In genomic region chr12:73692321-73692720, GRCm38 (mm10) we compare ENCODE assay signal across 11 mouse cellular contexts.
DNase-seq lines count a peak whose midpoint lies in the region; ATAC-seq and TF ChIP-seq lines count a peak whose summit lies in the region.
"Had no signal": no experiment of that assay in that cellular context is flagged by ENCODE, and none has a peak within 500 bp of the region (broad histone marks: within the 10 kb centered on the region; RNA-seq: fewer than 3 reads in every experiment).

No protein-coding gene starts in this region.

- no peak overlapping the region for H3K4me2 ChIP-seq in forebrain, embryonic 16.5 days (ENCODE audit: low read length)
- H3K4me2 ChIP-seq in forebrain, embryonic 11.5 days (ENCODE audit: low read depth, low read length, severe bottlenecking): no peak overlapping the region
- H3K4me2 ChIP-seq in liver, postnatal 0 days (ENCODE audit: low read depth, low read length): no peak overlapping the region
- H3K4me2 ChIP-seq: lung, embryonic 15.5 days had no signal

- no peak overlapping the region for H3K9ac ChIP-seq in forebrain, embryonic 16.5 days (replicated peaks; ENCODE audit: low read depth, low read length)
- no peak overlapping the region for H3K9ac ChIP-seq in forebrain, embryonic 11.5 days (ENCODE audit: low read length)
- no peak overlapping the region for H3K9ac ChIP-seq in liver, postnatal 0 days (replicated peaks)
- H3K9ac ChIP-seq: lung, embryonic 15.5 days had no signal

- ATAC-seq in forebrain, embryonic 16.5 days: peak; percentile 67
- no peak for ATAC-seq in forebrain, embryonic 11.5 days (replicated peaks; ENCODE audit: low FRiP score)
- no peak for ATAC-seq in liver, postnatal 0 days

- no peaks in the 10 kb centered on the region for H3K4me1 ChIP-seq in forebrain, embryonic 16.5 days (replicated peaks; ENCODE audit: control insufficient read depth, insufficient read depth, low read length)
- H3K4me1 ChIP-seq in forebrain, embryonic 11.5 days (replicated peaks; ENCODE audit: control insufficient read depth, insufficient read depth, low read length): no peaks in the 10 kb centered on the region
- peaks cover 5% of the 10 kb centered on the region for H3K4me1 ChIP-seq in liver, postnatal 0 days (ENCODE audit: insufficient read depth)

- intact Hi-C loops in left cerebral cortex, postnatal 25 days (cut with DNase I): loop anchor here (5.0 kb wide), 1 partner anchor 110 kb away; the partner anchor contains the start of gene Prkch

- TF ChIP-seq EP300 in liver, postnatal 0 days (IDR thresholded peaks at IDR 0.05; ENCODE audit: low read depth): no peak

- H3K4me3 ChIP-seq in forebrain, embryonic 16.5 days (replicated peaks; ENCODE audit: low read length): no peak overlapping the region
- no peak overlapping the region for H3K4me3 ChIP-seq in forebrain, embryonic 11.5 days (ENCODE audit: low read depth, low read length)
- no peak overlapping the region for H3K4me3 ChIP-seq in liver, postnatal 0 days (ENCODE audit: low read depth, low read length)
- H3K4me3 ChIP-seq: limb, embryonic 10.5 days; lung, embryonic 15.5 days had no signal

- 16% methylated on average over 4 of the region's 4 CpGs for WGBS in forebrain, embryonic 16.5 days
- WGBS in forebrain, embryonic 11.5 days: 24% methylated on average over 4 of the region's 4 CpGs
- 26% methylated on average over 4 of the region's 4 CpGs for WGBS in liver, postnatal 0 days (ENCODE audit: insufficient replicate concordance)

- H3K27ac ChIP-seq in forebrain, embryonic 16.5 days (ENCODE audit: low read length): no peak overlapping the region
- no peak overlapping the region for H3K27ac ChIP-seq in forebrain, embryonic 11.5 days (ENCODE audit: low read depth, low read length)
- no peak overlapping the region for H3K27ac ChIP-seq in liver, postnatal 0 days (ENCODE audit: low read depth)
- H3K27ac ChIP-seq: limb, embryonic 10.5 days; lung, embryonic 15.5 days had no signal

- H3K9me3 ChIP-seq in forebrain, embryonic 16.5 days (ENCODE audit: control insufficient read depth, low read length): no peaks in the 10 kb centered on the region
- H3K9me3 ChIP-seq in forebrain, embryonic 11.5 days (ENCODE audit: control insufficient read depth, low read length): no peaks in the 10 kb centered on the region
- no peaks in the 10 kb centered on the region for H3K9me3 ChIP-seq in liver, postnatal 0 days (ENCODE audit: low read length)
- H3K9me3 ChIP-seq: limb, embryonic 10.5 days; lung, embryonic 15.5 days had no signal

- no peaks in the 10 kb centered on the region for H3K36me3 ChIP-seq in forebrain, embryonic 16.5 days (ENCODE audit: control insufficient read depth, insufficient read depth)
- no peaks in the 10 kb centered on the region for H3K36me3 ChIP-seq in forebrain, embryonic 11.5 days (ENCODE audit: control insufficient read depth, insufficient read depth, low read length)
- H3K36me3 ChIP-seq in liver, postnatal 0 days (replicated peaks; ENCODE audit: insufficient read depth, low read length): no peaks in the 10 kb centered on the region
- H3K36me3 ChIP-seq: limb, embryonic 10.5 days; lung, embryonic 15.5 days had no signal

- peak; percentile 30 for TF ChIP-seq CTCF in liver, postnatal 0 days (IDR thresholded peaks at IDR 0.05; ENCODE audit: low read depth)

- DNase-seq in forebrain, embryonic 11.5 days (ENCODE audit: low spot score): no peak
- DNase-seq in liver, postnatal 0 days: no peak
- DNase-seq in liver: no peak
- DNase-seq in A20 (ENCODE audit: low read depth, low spot score): peak; percentile 31
- DNase-seq in left cerebral cortex, postnatal 25 days (ENCODE audit: low spot score in 2 of 2): peak; percentile 23 to 39
- DNase-seq in embryo, embryonic 9.5 days (ENCODE audit: extremely low spot score): no peak
- no peak for DNase-seq in embryo, embryonic 10 days (ENCODE audit: low spot score)
- DNase-seq: kidney, postnatal 10 days had no signal

- no peaks in the 10 kb centered on the region for H3K27me3 ChIP-seq in forebrain, embryonic 16.5 days (replicated peaks; ENCODE audit: control insufficient read depth, insufficient read depth, low read length)
- H3K27me3 ChIP-seq in forebrain, embryonic 11.5 days (ENCODE audit: control insufficient read depth, insufficient read depth, low read length): no peaks in the 10 kb centered on the region
- H3K27me3 ChIP-seq in liver, postnatal 0 days (ENCODE audit: insufficient read depth, low read length): no peaks in the 10 kb centered on the region
- H3K27me3 ChIP-seq: lung, embryonic 15.5 days had no signal

Comparison
In these comparisons a context has a peak if more than half of its experiments do, and no peak if none do; other contexts are left out.
1. DNase-seq: peak in A20 (single experiment) and left cerebral cortex, postnatal 25 days (2 of 2); none in forebrain, embryonic 11.5 days (single experiment), liver, postnatal 0 days (single experiment), liver (single experiment), embryo, embryonic 9.5 days (single experiment) and embryo, embryonic 10 days (single experiment).